ENCODE assay signal across 8 mouse cellular contexts in the genomic region with DNA sequence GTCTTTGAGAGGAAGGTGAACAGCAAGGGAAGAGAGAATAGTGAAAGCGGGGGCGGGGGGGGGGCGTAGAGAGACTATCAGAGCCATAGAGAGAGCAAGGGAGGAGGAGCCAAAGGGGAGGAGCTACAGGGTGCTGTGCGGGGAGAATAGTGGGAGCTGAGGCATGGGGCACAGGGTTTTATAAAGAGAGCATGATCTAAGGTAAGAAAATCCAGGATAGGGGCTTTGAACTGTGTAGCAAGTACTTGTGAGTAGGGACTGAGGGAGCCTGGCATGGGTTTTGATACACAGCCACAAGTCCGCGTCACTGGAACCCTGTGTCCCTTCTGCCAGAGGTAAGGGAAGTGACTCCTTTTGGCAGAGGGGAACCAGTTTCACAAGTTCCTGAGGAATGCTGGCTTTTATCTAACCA. TPM values are rescaled to one million over a fixed set of nuclear protein-coding genes. Genes with fewer than 3 reads are reported as not detected.
A peak's percentile ranks its signal among the peaks of the same experiment; 100 is the strongest.
DNase-seq lines count a peak whose midpoint lies in the region; ATAC-seq lines count a peak whose summit lies in the region.

No protein-coding gene starts in this region.

- no peaks in the 10 kb centered on the region for H3K36me3 ChIP-seq in heart, embryonic 12.5 days
- no peaks in the 10 kb centered on the region for H3K36me3 ChIP-seq in kidney, embryonic 15.5 days
- no peaks in the 10 kb centered on the region for H3K36me3 ChIP-seq in stomach, embryonic 16.5 days (ENCODE audit: control insufficient read depth, insufficient read depth, low read length)

- H3K9ac ChIP-seq in heart, embryonic 12.5 days = peak overlapping the region; percentile 38; the same call in 1 of the 2 replicates
- no peak overlapping the region for H3K9ac ChIP-seq in kidney, embryonic 15.5 days
- peak overlapping the region; percentile 45 for H3K9ac ChIP-seq in stomach, embryonic 16.5 days (ENCODE audit: low read length)

- peak; percentile 8 for DNase-seq in gastrocnemius, postnatal 14 days
- no peak for DNase-seq in gastrocnemius, postnatal 10 days
- peak; percentile 38 to 64 for DNase-seq in adrenal gland, postnatal 36 days
- DNase-seq in lung, postnatal 10 days = peak; percentile 68
- DNase-seq in layer of hippocampus, postnatal 25 days (ENCODE audit: extremely low spot score in 1 of 2, low spot score in 1 of 2) = no peak

- no peak overlapping the region for H3K27ac ChIP-seq in heart, embryonic 12.5 days (ENCODE audit: poor library complexity, severe bottlenecking)
- H3K27ac ChIP-seq in kidney, embryonic 15.5 days = peak overlapping the region; percentile 27; the same call in 1 of the 2 replicates
- H3K27ac ChIP-seq in stomach, embryonic 16.5 days (ENCODE audit: low read length) = peak overlapping the region; percentile 88

- peaks cover 27% of the 10 kb centered on the region for H3K4me1 ChIP-seq in heart, embryonic 12.5 days (replicated peaks)
- H3K4me1 ChIP-seq in kidney, embryonic 15.5 days = peaks cover 41% of the 10 kb centered on the region
- H3K4me1 ChIP-seq in stomach, embryonic 16.5 days (ENCODE audit: control insufficient read depth, insufficient read depth, low read length) = peaks cover 33% of the 10 kb centered on the region

- H3K4me3 ChIP-seq in heart, embryonic 12.5 days = peak overlapping the region; percentile 21
- H3K4me3 ChIP-seq in kidney, embryonic 15.5 days (replicated peaks) = peak overlapping the region; percentile 13; the same call in 1 of the 2 replicates
- H3K4me3 ChIP-seq in stomach, embryonic 16.5 days (replicated peaks; ENCODE audit: low read length) = peak overlapping the region; percentile 28

- peak overlapping the region; percentile 63 for H3K4me2 ChIP-seq in heart, embryonic 12.5 days
- H3K4me2 ChIP-seq in kidney, embryonic 15.5 days = peak overlapping the region; percentile 51
- H3K4me2 ChIP-seq in stomach, embryonic 16.5 days (ENCODE audit: low read depth, low read length) = peak overlapping the region; percentile 49

- peak; percentile 79 for ATAC-seq in heart, embryonic 12.5 days (ENCODE audit: insufficient number of reproducible peaks, low FRiP score)
- ATAC-seq in kidney, embryonic 15.5 days (replicated peaks; ENCODE audit: low FRiP score) = no peak
- peak; percentile 45 for ATAC-seq in stomach, embryonic 16.5 days (ENCODE audit: insufficient read depth, low FRiP score)

- no peaks in the 10 kb centered on the region for H3K9me3 ChIP-seq in heart, embryonic 12.5 days (replicated peaks)
- H3K9me3 ChIP-seq in kidney, embryonic 15.5 days (replicated peaks) = no peaks in the 10 kb centered on the region
- no peaks in the 10 kb centered on the region for H3K9me3 ChIP-seq in stomach, embryonic 16.5 days (replicated peaks; ENCODE audit: control insufficient read depth, low read length)

- WGBS in heart, embryonic 12.5 days = 2% methylated on average over 5 of the region's 6 CpGs
- WGBS in kidney, embryonic 15.5 days = 20% methylated on average over 5 of the region's 6 CpGs
- WGBS in stomach, embryonic 16.5 days = 15% methylated on average over 6 of the region's 6 CpGs

- no peaks in the 10 kb centered on the region for H3K27me3 ChIP-seq in heart, embryonic 12.5 days (replicated peaks)
- no peaks in the 10 kb centered on the region for H3K27me3 ChIP-seq in kidney, embryonic 15.5 days
- H3K27me3 ChIP-seq in stomach, embryonic 16.5 days (ENCODE audit: control insufficient read depth, insufficient read depth, low read length) = no peaks in the 10 kb centered on the region

- intact Hi-C loops in gastrocnemius, postnatal 14 days (cut with DNase I; ENCODE audit: low total_unique reads) = loop anchor here (10.0 kb wide), 1 partner anchor 52 kb away; no protein-coding TSS in a partner anchor

RNA-seq across cellular contexts. Expression of gene Agps, which starts 54.9 kb away (rescaled TPM):
- total RNA-seq in gastrocnemius, postnatal 14 days (2021) = 10 to 100 TPM; 23.0 to 25.9 TPM
- 10 to 100 TPM; 27.5 to 30.3 TPM for total RNA-seq in gastrocnemius, postnatal 10 days (2021)
- total RNA-seq in adrenal gland, postnatal 36 days (2021) = 10 to 100 TPM; 41.1 to 44.8 TPM
- polyA plus RNA-seq in heart, embryonic 12.5 days (2016; fragmentation: Nextera tagmentation; extraction: Ambion mirVana) = 40.3 and 42.2 TPM in 2 replicates
- polyA plus RNA-seq in kidney, embryonic 15.5 days (2015; fragmentation: Nextera tagmentation; extraction: Ambion mirVana) = 39.1 and 41.5 TPM in 2 replicates
- 25.6 and 28.1 TPM in 2 replicates for polyA plus RNA-seq in stomach, embryonic 16.5 days (2015; fragmentation: Nextera tagmentation; extraction: Ambion mirVana)
- 10 to 100 TPM; 42.0 to 44.5 TPM for total RNA-seq in layer of hippocampus, postnatal 25 days (2021)

Comparison
In these comparisons a context has a peak if more than half of its experiments do, and no peak if none do; other contexts are left out.
1. DNase-seq: peak in gastrocnemius, postnatal 14 days (single experiment), adrenal gland, postnatal 36 days (2 of 2) and lung, postnatal 10 days (single experiment); none in gastrocnemius, postnatal 10 days (single experiment) and layer of hippocampus, postnatal 25 days (0 of 2).
2. Peak in every context shown above with its lines, with median percentiles within 50 percentile points of each other: H3K4me2 ChIP-seq and H3K4me3 ChIP-seq.